Mouse (Mus musculus): ENCODE results near the gene Col27a1. TPM values are rescaled to one million over a fixed set of nuclear protein-coding genes. Genes with fewer than 3 reads are reported as not detected.

Gene Col27a1
- polyA plus RNA-seq, 2 experiments = 1.2 to 3.8 TPM

DNA sequence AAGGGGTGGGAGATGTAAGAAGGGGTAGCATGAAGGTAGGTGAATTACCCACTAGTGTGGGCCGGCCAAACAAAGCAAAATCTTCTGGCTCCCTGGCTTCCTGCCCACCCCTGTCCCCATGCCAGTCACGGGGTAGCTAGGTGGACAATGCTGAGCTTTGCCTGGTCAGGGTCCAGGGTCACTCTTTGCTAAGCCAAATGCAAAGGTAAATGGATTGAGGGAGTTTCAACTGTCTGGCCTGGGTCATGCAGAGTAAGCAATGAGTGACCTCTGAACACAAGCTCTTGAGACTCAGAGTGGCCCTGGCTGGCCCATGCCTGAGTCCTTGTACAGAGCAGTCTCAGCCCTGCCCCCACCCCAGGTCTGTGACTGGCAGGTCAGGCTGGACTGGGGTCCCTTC lies 22.4 kb downstream of the Col27a1 start:
- 46% methylated on average over 2 of the region's 2 CpGs for WGBS (ENCODE audit: insufficient replicate concordance)
- H3K4me1 ChIP-seq (replicated peaks; ENCODE audit: control insufficient read depth in 2 of 2, insufficient read depth in 2 of 2, low read length in 1 of 2) = peaks cover 0 to 21% of the 10 kb centered on the region in 2 experiments; a peak in 2 of 4 replicates
- DNase-seq (ENCODE audit: low read depth in 3 of 3, low spot score in 3 of 3) (peak; percentile 23 to 27 (median 24)), ATAC-seq (ENCODE audit: insufficient read depth) (peak; percentile 83)
- TF ChIP-seq CTCF (IDR thresholded peaks at IDR 0.05; ENCODE audit: low read depth) = no peak
- no peak for TF ChIP-seq EP300 (IDR thresholded peaks at IDR 0.05; ENCODE audit: low read depth)
- no peaks in the 10 kb centered on the region for H3K27me3 ChIP-seq (ENCODE audit: control insufficient read depth, insufficient read depth, low read length)
- no peak overlapping the region for H3K4me3 ChIP-seq (ENCODE audit: insufficient read depth in 1 of 2, low read depth in 2 of 2, low read length in 2 of 2)
- no peak overlapping the region for H3K9ac ChIP-seq (replicated peaks)
- no peak overlapping the region for H3K4me2 ChIP-seq (ENCODE audit: low read depth)
- H3K27ac ChIP-seq = no peak overlapping the region
- no peaks in the 10 kb centered on the region for H3K36me3 ChIP-seq (replicated peaks; ENCODE audit: control insufficient read depth, insufficient read depth, low read depth)
- H3K9me3 ChIP-seq (ENCODE audit: control insufficient read depth, low read length) = no peaks in the 10 kb centered on the region

DNA sequence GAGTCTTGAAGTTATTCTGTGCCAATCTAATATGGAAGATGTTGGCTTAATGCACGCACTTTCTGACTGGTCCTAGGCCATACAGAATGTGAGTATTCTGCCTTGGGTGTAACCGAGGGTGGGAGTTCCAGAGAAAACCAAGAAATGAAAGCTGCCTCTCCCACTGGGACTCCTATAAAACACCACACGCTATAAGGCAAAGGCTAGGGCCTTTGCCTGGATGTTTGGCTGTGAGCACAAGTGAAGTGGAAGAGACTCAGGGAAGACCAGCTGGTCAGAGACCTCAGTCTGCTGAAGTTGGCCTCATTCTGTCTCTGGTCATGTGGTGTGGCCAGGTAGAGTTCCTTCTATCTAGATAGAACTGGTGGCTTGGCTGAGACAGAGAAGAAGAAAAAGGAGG lies 23.4 kb downstream of the Col27a1 start:
- H3K4me3 ChIP-seq (ENCODE audit: insufficient read depth in 1 of 2, low read depth in 2 of 2, low read length in 2 of 2) = no peak overlapping the region
- H3K27ac ChIP-seq = no peak overlapping the region
- H3K27me3 ChIP-seq (ENCODE audit: control insufficient read depth, insufficient read depth, low read length) = no peaks in the 10 kb centered on the region
- no peak overlapping the region for H3K9ac ChIP-seq (replicated peaks)
- ATAC-seq (ENCODE audit: insufficient read depth) (no peak), DNase-seq (ENCODE audit: low read depth in 3 of 3, low spot score in 3 of 3) (no peak)
- TF ChIP-seq CTCF (IDR thresholded peaks at IDR 0.05; ENCODE audit: low read depth) = no peak
- no peak for TF ChIP-seq EP300 (IDR thresholded peaks at IDR 0.05; ENCODE audit: low read depth)
- no peaks in the 10 kb centered on the region for H3K36me3 ChIP-seq (replicated peaks; ENCODE audit: control insufficient read depth, insufficient read depth, low read depth)
- WGBS (ENCODE audit: insufficient replicate concordance) = 55% methylated on average over 3 of the region's 3 CpGs
- H3K9me3 ChIP-seq (ENCODE audit: control insufficient read depth, low read length) = no peaks in the 10 kb centered on the region
- no peak overlapping the region for H3K4me2 ChIP-seq (ENCODE audit: low read depth)
- H3K4me1 ChIP-seq (replicated peaks; ENCODE audit: control insufficient read depth in 2 of 2, insufficient read depth in 2 of 2, low read length in 1 of 2) = peaks cover 0 to 20% of the 10 kb centered on the region in 2 experiments; a peak in 2 of 4 replicates

GRCm38 (mm10) chr4:63238141-63238540 lies 24.3 kb downstream of the Col27a1 start:
- no peaks in the 10 kb centered on the region for H3K9me3 ChIP-seq (ENCODE audit: control insufficient read depth, low read length)
- H3K4me2 ChIP-seq (ENCODE audit: low read depth) = no peak overlapping the region
- no peaks in the 10 kb centered on the region for H3K27me3 ChIP-seq (ENCODE audit: control insufficient read depth, insufficient read depth, low read length)
- no peaks in the 10 kb centered on the region for H3K36me3 ChIP-seq (replicated peaks; ENCODE audit: control insufficient read depth, insufficient read depth, low read depth)
- H3K4me3 ChIP-seq (ENCODE audit: insufficient read depth in 1 of 2, low read depth in 2 of 2, low read length in 2 of 2) = no peak overlapping the region
- ATAC-seq (ENCODE audit: insufficient read depth) (no peak), DNase-seq (ENCODE audit: low read depth in 3 of 3, low spot score in 3 of 3) (no peak)
- no peak overlapping the region for H3K27ac ChIP-seq
- H3K9ac ChIP-seq (replicated peaks) = no peak overlapping the region
- H3K4me1 ChIP-seq (replicated peaks; ENCODE audit: control insufficient read depth in 2 of 2, insufficient read depth in 2 of 2, low read length in 1 of 2) = peaks cover 0 to 18% of the 10 kb centered on the region in 2 experiments; a peak in 2 of 4 replicates
- TF ChIP-seq CTCF (IDR thresholded peaks at IDR 0.05; ENCODE audit: low read depth) = no peak
- TF ChIP-seq EP300 (IDR thresholded peaks at IDR 0.05; ENCODE audit: low read depth) = no peak
- 15% methylated on average over 7 of the region's 7 CpGs for WGBS (ENCODE audit: insufficient replicate concordance)

DNA sequence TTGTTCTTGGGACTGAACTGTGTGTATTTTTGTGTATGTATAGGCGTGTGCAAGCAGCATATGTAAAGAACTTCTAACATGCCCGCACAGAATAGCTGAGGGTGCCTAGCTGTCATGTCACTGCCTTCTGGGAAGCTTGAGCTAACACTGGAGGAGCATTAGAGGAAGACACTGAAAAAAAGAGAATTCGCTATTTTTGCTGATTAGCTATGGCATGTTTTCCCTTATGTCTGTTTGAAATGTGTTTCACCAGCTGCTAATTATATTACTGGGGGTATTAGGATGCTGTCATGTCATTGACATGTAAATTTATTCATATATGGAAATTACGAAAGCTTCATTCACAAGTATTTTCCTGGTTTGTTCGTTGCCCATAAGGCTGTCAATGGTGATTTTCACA lies 24.9 kb downstream of the Col27a1 start:
- Histone ChIP-seq H3K9me3 (ENCODE audit: control insufficient read depth, low read length) (no peaks in the 10 kb centered on the region), H3K36me3 (replicated peaks; ENCODE audit: control insufficient read depth, insufficient read depth, low read depth) (no peaks in the 10 kb centered on the region), H3K27me3 (ENCODE audit: control insufficient read depth, insufficient read depth, low read length) (no peaks in the 10 kb centered on the region), H3K4me2 (ENCODE audit: low read depth) (no peak overlapping the region), H3K4me3 (ENCODE audit: insufficient read depth in 1 of 2, low read depth in 2 of 2, low read length in 2 of 2) (no peak overlapping the region), H3K4me1 (replicated peaks; ENCODE audit: control insufficient read depth in 2 of 2, insufficient read depth in 2 of 2, low read length in 1 of 2) (peaks cover 0 to 18% of the 10 kb centered on the region in 2 experiments; a peak in 2 of 4 replicates), H3K9ac (replicated peaks) (no peak overlapping the region), H3K27ac (no peak overlapping the region)
- DNase-seq (ENCODE audit: low read depth in 3 of 3, low spot score in 3 of 3) (no peak), ATAC-seq (ENCODE audit: insufficient read depth) (no peak)
- no peak for TF ChIP-seq EP300 (IDR thresholded peaks at IDR 0.05; ENCODE audit: low read depth)
- WGBS (ENCODE audit: insufficient replicate concordance) = 57% methylated on average over 5 of the region's 5 CpGs

GRCm38 (mm10) chr4:63241031-63241430 lies 27.2 kb downstream of the Col27a1 start:
- no peak for TF ChIP-seq CTCF (IDR thresholded peaks at IDR 0.05; ENCODE audit: low read depth)
- TF ChIP-seq EP300 (IDR thresholded peaks at IDR 0.05; ENCODE audit: low read depth) = no peak
- DNase-seq (ENCODE audit: low read depth in 3 of 3, low spot score in 3 of 3) (no peak), ATAC-seq (ENCODE audit: insufficient read depth) (no peak)
- Histone ChIP-seq H3K9me3 (ENCODE audit: control insufficient read depth, low read length) (no peaks in the 10 kb centered on the region), H3K4me1 (replicated peaks; ENCODE audit: control insufficient read depth in 2 of 2, insufficient read depth in 2 of 2, low read length in 1 of 2) (peaks cover 0 to 12% of the 10 kb centered on the region in 2 experiments; a peak in 2 of 4 replicates), H3K4me2 (ENCODE audit: low read depth) (no peak overlapping the region), H3K27me3 (ENCODE audit: control insufficient read depth, insufficient read depth, low read length) (no peaks in the 10 kb centered on the region), H3K27ac (no peak overlapping the region), H3K9ac (replicated peaks) (no peak overlapping the region), H3K36me3 (replicated peaks; ENCODE audit: control insufficient read depth, insufficient read depth, low read depth) (no peaks in the 10 kb centered on the region), H3K4me3 (ENCODE audit: insufficient read depth in 1 of 2, low read depth in 2 of 2, low read length in 2 of 2) (no peak overlapping the region)
- WGBS (ENCODE audit: insufficient replicate concordance) = 54% methylated on average over 3 of the region's 3 CpGs

All from liver, embryonic 14.5 days (tissue).